Mouse (Mus musculus) midbrain, embryonic 12.5 days (tissue): ENCODE results near the gene Stx17. TPM values are rescaled to one million over a fixed set of nuclear protein-coding genes. Genes with fewer than 3 reads are reported as not detected.

Experiments used
- ATAC-seq: fragments of 200-750 bp; cut with Nextera tagmentation; 2 replicates; pipeline ENCODE4 v1.8.0; 2017; ENCODE audit warnings: low read depth, moderate TSS enrichment, moderate library complexity; ENCODE audit not compliant: low FRiP score
- H3K27ac ChIP-seq: fragments of 300-500 bp; sonication (generic); replicated peaks from 2 replicates; pipeline ENCODE4 v1.5.1; 2016; ENCODE audit warnings: mild to moderate bottlenecking
- H3K27me3 ChIP-seq: fragments of 300-500 bp; sonication (generic); 2 replicates; pipeline ENCODE4 v1.6.1; 2016; ENCODE audit warnings: mild to moderate bottlenecking
- H3K36me3 ChIP-seq: fragments of 300-500 bp; sonication (generic); 2 replicates; pipeline ENCODE4 v1.6.1; 2016
- H3K4me1 ChIP-seq: fragments of 300-500 bp; sonication (generic); 2 replicates; pipeline ENCODE4 v1.6.1; 2016
- H3K4me2 ChIP-seq: fragments of 300-500 bp; sonication (generic); replicated peaks from 2 replicates; pipeline ENCODE4 v1.6.1; 2016; ENCODE audit warnings: mild to moderate bottlenecking, moderate library complexity
- H3K4me3 ChIP-seq: fragments of 300-500 bp; sonication (generic); 2 replicates; pipeline ENCODE4 v1.5.1; 2016; ENCODE audit warnings: mild to moderate bottlenecking
- H3K9ac ChIP-seq: fragments of 300-500 bp; sonication (generic); replicated peaks from 2 replicates; pipeline ENCODE4 v1.6.1; 2016; ENCODE audit warnings: mild to moderate bottlenecking, moderate library complexity
- H3K9me3 ChIP-seq: fragments of 300-500 bp; sonication (generic); 2 replicates; pipeline ENCODE4 v1.6.1; 2016; ENCODE audit warnings: mild to moderate bottlenecking
- WGBS: fragments of 180-500 bp; shearing (Covaris S2); methylation state at CpG from one replicate; pipeline ENCODE4 v1.1.7; 2016; 5-methylcytosine and 5-hydroxymethylcytosine counted together
- polyA plus RNA-seq: library from polyadenylated mRNA; unstranded; fragments of >200 nt; fragmentation: Nextera tagmentation; extraction: Ambion mirVana; gene quantifications from 2 replicates; pipeline ENCODE4 v1.2.1, GENCODE M21; 2016

Gene Stx17
- polyA plus RNA-seq: 25.2 and 26.4 TPM in 2 replicates

GRCm38 (mm10) chr4:48124773-48125469, at the start of gene Stx17:
Gene Stx17 (plus strand): TSS chr4:48124915.
- H3K27me3 ChIP-seq: no peaks in the 10 kb centered on the region; the same call in 1 of the 2 replicates
- peak within 1 kb of the TSS; percentile 91 for H3K4me2 ChIP-seq
- H3K4me1 ChIP-seq: peaks cover 3% of the 10 kb centered on the region
- no peaks in the 10 kb centered on the region for H3K9me3 ChIP-seq
- H3K27ac ChIP-seq: peak within 1 kb of the TSS; percentile 7; the same call in 1 of the 2 replicates
- peak within 1 kb of the TSS; percentile 80 for H3K9ac ChIP-seq
- peak within 1 kb of the TSS; percentile 64 for H3K4me3 ChIP-seq
- WGBS: 1% methylated on average over 58 of the region's 58 CpGs
- ATAC-seq: peak; percentile 100
- H3K36me3 ChIP-seq: no peaks in the 10 kb centered on the region

DNA sequence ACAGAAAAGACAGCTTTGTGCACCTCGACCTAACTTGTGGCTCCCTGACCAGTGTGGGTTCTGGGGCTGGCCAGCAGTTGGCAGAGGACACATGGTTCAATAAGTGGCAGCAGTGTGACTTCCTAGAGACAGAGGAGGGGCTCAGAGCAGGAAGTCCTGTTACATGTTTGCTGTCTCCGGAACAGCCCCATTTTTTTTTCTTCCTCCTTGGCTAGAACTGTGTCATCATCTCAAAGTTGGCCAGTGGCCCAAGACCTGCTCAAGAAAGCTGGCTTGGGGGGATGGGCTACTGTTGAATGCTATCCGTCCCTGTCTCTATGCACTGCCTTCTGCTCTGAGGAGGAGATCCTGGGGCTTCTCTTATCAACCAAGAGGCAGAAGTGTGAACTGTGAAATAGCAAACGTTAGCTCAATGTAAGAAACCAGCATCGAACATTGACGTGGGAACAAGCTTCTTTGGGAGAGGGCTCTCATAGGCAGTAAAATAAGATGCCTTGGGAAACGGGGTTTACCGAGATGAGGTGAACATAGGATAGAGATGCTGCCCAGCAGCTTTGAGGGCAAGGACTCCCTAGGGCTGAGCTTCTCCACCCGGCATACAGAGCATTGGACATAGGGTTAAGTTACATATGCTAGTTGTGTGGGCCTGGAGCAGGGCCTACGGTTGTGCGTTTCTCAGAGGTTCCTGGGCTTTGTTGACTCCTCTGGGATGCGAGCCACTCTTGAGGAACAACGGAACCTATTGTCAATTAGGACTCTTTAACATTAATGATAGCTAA, 47.8 kb upstream of the Stx17 start:
- Histone ChIP-seq H3K4me1 (peaks cover 12% of the 10 kb centered on the region), H3K9me3 (no peaks in the 10 kb centered on the region), H3K27me3 (0 out of 2 replicates have a peak, but pooled peaks cover 4% of the 10 kb centered on the region), H3K9ac (no peak overlapping the region), H3K4me3 (no peak overlapping the region), H3K36me3 (no peaks in the 10 kb centered on the region), H3K27ac (no peak overlapping the region), H3K4me2 (no peak overlapping the region)
- WGBS: 88% methylated on average over 13 of the region's 13 CpGs
- ATAC-seq: no peak

- no peak overlapping the region for H3K4me3 ChIP-seq
- no peaks in the 10 kb centered on the region for H3K36me3 ChIP-seq
- no peak for ATAC-seq
- H3K4me1 ChIP-seq: peaks cover 12% of the 10 kb centered on the region
- H3K27ac ChIP-seq: no peak overlapping the region
- 0 out of 2 replicates have a peak, but pooled peaks cover 4% of the 10 kb centered on the region for H3K27me3 ChIP-seq
- no peak overlapping the region for H3K9ac ChIP-seq
- no peak overlapping the region for H3K4me2 ChIP-seq
- WGBS: 19% methylated on average over 4 of the region's 4 CpGs
- H3K9me3 ChIP-seq: no peaks in the 10 kb centered on the region
Observed at GRCm38 (mm10) chr4:48078213-48078612, 46.5 kb upstream of the Stx17 start.

GRCm38 (mm10) chr4:48079285-48080039, 45.3 kb upstream of the Stx17 start:
- no peak overlapping the region for H3K9ac ChIP-seq
- H3K9me3 ChIP-seq: no peaks in the 10 kb centered on the region
- WGBS: 29% methylated on average over 8 of the region's 8 CpGs
- ATAC-seq: peak; percentile 66; the same call in 1 of the 2 replicates
- H3K4me1 ChIP-seq: peaks cover 12% of the 10 kb centered on the region
- peak overlapping the region; percentile 73 for H3K27ac ChIP-seq
- 0 out of 2 replicates have a peak overlapping the region, but pooled peaks have one; percentile 2 for H3K4me2 ChIP-seq
- no peak overlapping the region for H3K4me3 ChIP-seq
- H3K36me3 ChIP-seq: no peaks in the 10 kb centered on the region
- 0 out of 2 replicates have a peak, but pooled peaks cover 4% of the 10 kb centered on the region for H3K27me3 ChIP-seq

DNA sequence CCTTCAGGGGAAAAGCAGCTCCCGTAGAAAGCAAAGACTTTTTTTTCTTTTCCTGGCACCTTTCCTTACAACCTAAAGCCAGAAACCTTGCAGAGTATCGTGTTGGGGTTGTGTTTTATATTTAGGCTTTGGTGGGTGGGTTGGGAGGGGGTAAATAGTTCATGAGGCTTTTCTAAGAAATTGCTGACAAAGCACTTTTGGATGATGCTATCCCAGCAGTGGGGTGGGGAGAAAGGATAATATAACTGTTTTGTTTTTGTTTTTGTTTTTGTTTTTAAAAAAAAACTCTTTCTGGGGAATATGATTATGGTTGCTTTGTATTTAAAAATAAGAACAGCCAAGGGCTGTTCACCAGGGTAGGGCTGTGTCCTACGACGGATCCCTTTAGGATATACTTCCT, 41.3 kb upstream of the Stx17 start:
- Histone ChIP-seq H3K27me3 (0 out of 2 replicates have a peak, but pooled peaks cover 2% of the 10 kb centered on the region), H3K36me3 (no peaks in the 10 kb centered on the region), H3K4me2 (no peak overlapping the region), H3K4me3 (no peak overlapping the region), H3K9ac (no peak overlapping the region), H3K4me1 (peaks cover 10% of the 10 kb centered on the region), H3K27ac (no peak overlapping the region), H3K9me3 (no peaks in the 10 kb centered on the region)
- 96% methylated on average over 4 of the region's 4 CpGs for WGBS
- ATAC-seq: no peak

- WGBS: 58% methylated on average over 6 of the region's 6 CpGs
- H3K9ac ChIP-seq: no peak overlapping the region
- ATAC-seq: no peak
- H3K4me2 ChIP-seq: no peak overlapping the region
- H3K4me1 ChIP-seq: no peaks in the 10 kb centered on the region
- H3K9me3 ChIP-seq: no peaks in the 10 kb centered on the region
- no peak overlapping the region for H3K27ac ChIP-seq
- peaks cover 10% of the 10 kb centered on the region for H3K27me3 ChIP-seq
- H3K4me3 ChIP-seq: no peak overlapping the region
- H3K36me3 ChIP-seq: no peaks in the 10 kb centered on the region
Observed at GRCm38 (mm10) chr4:48086609-48087008, 38.1 kb upstream of the Stx17 start.

GRCm38 (mm10) chr4:48087497-48087896, 37.2 kb upstream of the Stx17 start:
- H3K36me3 ChIP-seq: no peaks in the 10 kb centered on the region
- H3K9ac ChIP-seq: no peak overlapping the region
- H3K27me3 ChIP-seq: peaks cover 10% of the 10 kb centered on the region
- no peak overlapping the region for H3K27ac ChIP-seq
- H3K4me1 ChIP-seq: no peaks in the 10 kb centered on the region
- H3K4me3 ChIP-seq: no peak overlapping the region
- no peak overlapping the region for H3K4me2 ChIP-seq
- H3K9me3 ChIP-seq: no peaks in the 10 kb centered on the region
- ATAC-seq: no peak
- WGBS: 85% methylated on average over 6 of the region's 6 CpGs

- Histone ChIP-seq H3K27me3 (peaks cover 12% of the 10 kb centered on the region), H3K36me3 (no peaks in the 10 kb centered on the region), H3K4me3 (no peak overlapping the region), H3K9me3 (no peaks in the 10 kb centered on the region), H3K27ac (no peak overlapping the region), H3K4me2 (no peak overlapping the region), H3K9ac (no peak overlapping the region), H3K4me1 (no peaks in the 10 kb centered on the region)
- 73% methylated on average over 3 of the region's 3 CpGs for WGBS
- ATAC-seq: no peak
Observed at GRCm38 (mm10) chr4:48093221-48093620, 31.5 kb upstream of the Stx17 start.

DNA sequence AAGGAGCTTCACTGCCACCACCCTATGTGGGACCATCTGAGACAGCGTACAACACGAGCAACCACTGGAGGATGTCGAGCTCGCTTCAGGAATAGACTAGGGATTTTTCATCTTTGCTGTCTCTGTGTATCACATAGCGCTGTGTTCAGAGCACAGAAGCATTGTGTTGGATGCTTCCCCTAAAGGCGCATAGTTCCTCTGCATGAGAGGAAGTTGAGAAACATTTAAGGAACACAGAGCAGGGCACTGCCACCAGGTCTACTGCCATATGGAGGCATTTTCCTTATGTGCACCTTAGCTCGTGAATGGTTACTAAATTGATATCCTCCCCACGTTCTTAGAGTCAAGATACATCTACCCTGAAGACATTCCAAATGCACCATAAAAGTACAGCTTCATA, 24.5 kb upstream of the Stx17 start:
- no peak overlapping the region for H3K4me3 ChIP-seq
- WGBS: 90% methylated on average over 8 of the region's 8 CpGs
- no peak overlapping the region for H3K9ac ChIP-seq
- 0 out of 2 replicates have a peak, but pooled peaks cover 3% of the 10 kb centered on the region for H3K27me3 ChIP-seq
- H3K4me2 ChIP-seq: no peak overlapping the region
- no peak for ATAC-seq
- no peak overlapping the region for H3K27ac ChIP-seq
- no peaks in the 10 kb centered on the region for H3K4me1 ChIP-seq
- H3K9me3 ChIP-seq: no peaks in the 10 kb centered on the region
- no peaks in the 10 kb centered on the region for H3K36me3 ChIP-seq

DNA sequence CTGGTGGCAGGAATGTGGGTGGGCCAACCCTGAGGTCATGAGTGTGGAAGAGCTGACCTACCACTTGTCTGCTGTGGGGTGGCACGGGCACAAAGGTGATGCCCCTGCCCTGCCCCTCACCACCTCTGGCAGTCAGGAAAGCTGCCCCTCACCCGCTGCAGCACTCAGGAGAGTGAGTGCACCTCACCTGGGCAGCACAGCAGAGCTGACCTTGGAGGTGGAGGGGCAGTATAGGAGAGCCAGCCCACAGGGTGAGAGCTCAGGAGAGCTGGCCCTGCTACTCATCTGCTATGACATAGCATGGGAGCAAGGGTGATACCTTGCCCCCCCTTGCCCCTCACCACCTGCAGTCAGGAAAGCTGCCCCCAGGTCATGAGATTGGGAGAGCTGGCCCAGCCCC, 22.7 kb upstream of the Stx17 start:
- Histone ChIP-seq H3K9ac (no peak overlapping the region), H3K36me3 (no peaks in the 10 kb centered on the region), H3K4me3 (no peak overlapping the region), H3K27ac (no peak overlapping the region), H3K9me3 (no peaks in the 10 kb centered on the region), H3K4me2 (no peak overlapping the region), H3K4me1 (no peaks in the 10 kb centered on the region), H3K27me3 (0 out of 2 replicates have a peak, but pooled peaks cover 3% of the 10 kb centered on the region)
- ATAC-seq: no peak
- WGBS: 89% methylated on average over 2 of the region's 2 CpGs

DNA sequence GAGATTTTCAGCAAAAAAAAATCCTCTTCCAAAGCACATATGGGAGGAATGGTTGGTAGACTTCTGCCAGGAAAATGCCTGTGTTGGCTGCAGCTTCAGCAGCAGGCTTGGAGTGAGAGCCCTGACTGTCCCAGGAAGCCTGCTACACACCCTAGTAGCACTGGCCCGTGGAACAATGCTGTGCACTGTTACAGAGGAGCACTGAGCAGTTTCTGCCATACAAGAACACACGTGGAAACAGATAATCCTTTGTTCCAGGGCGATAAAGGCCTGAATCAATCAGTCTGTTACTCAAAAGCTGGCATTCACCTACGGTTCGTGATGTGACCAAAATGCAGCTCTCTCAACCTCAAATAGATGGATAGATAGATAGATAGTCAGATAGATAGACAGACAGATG, 19.3 kb upstream of the Stx17 start:
- Histone ChIP-seq H3K36me3 (no peaks in the 10 kb centered on the region), H3K27ac (no peak overlapping the region), H3K4me2 (no peak overlapping the region), H3K9me3 (no peaks in the 10 kb centered on the region), H3K4me3 (no peak overlapping the region), H3K4me1 (no peaks in the 10 kb centered on the region), H3K27me3 (0 out of 2 replicates have a peak, but pooled peaks cover 3% of the 10 kb centered on the region), H3K9ac (no peak overlapping the region)
- no peak for ATAC-seq
- WGBS: 75% methylated on average over 5 of the region's 5 CpGs
